Mouse (Mus musculus): ENCODE measurements around the gene 2900026A02Rik.

- TF ChIP-seq POLR2A (IDR thresholded peaks at IDR 0.05; ENCODE audit: low read depth, low read length): no peak
- no peak for TF ChIP-seq CTCF (IDR thresholded peaks at IDR 0.05; ENCODE audit: borderline replicate concordance, insufficient read depth, low read length)
Observed at GRCm38 (mm10) chr5:113214455-113214854, 6.6 kb downstream of the 2900026A02Rik start.
